Mouse (Mus musculus): ENCODE results near the gene Slc29a3. TPM values are rescaled to one million over a fixed set of nuclear protein-coding genes. Genes with fewer than 3 reads are reported as not detected.

Gene Slc29a3
- polyA plus RNA-seq, 1 experiment from 2014 or later = 6.9 TPM

- 87% methylated on average over 6 of the region's 6 CpGs for WGBS
Measured at GRCm38 (mm10) chr10:60697775-60698174, 54.8 kb downstream of the Slc29a3 start.

DNA sequence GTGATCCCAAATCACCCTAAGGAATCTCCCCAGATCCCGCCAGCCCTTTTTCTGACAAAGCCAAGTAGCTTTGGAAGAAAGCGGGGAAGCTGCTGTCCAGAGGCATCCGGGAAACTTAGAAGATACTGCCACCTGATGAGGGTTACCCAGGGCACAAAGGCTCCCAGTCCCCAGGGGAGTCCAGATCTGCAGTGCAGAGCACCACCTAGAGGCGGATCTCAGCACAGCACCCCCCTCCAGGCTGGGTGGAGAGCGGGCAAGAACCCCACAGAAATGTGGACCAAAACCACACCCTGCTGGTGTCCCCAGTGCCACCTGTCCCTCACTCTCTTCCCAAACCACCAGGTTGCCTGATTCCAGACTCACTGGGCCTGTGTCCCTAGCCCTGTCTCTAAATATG, 55.6 kb downstream of the Slc29a3 start:
- ATAC-seq (ENCODE audit: low FRiP score) (peak; percentile 50), DNase-seq (ENCODE audit: low spot score, missing footprints) (peak; percentile 96)
- 17% methylated on average over 5 of the region's 5 CpGs for WGBS
- Histone ChIP-seq H3K9me3 (ENCODE audit: control insufficient read depth, low read length) (no peaks in the 10 kb centered on the region), H3K4me3 (ENCODE audit: low read depth, low read length) (no peak overlapping the region), H3K36me3 (ENCODE audit: control insufficient read depth, insufficient read depth, low read length) (no peaks in the 10 kb centered on the region), H3K9ac (ENCODE audit: low read length) (no peak overlapping the region), H3K4me2 (no peak overlapping the region), H3K27ac (ENCODE audit: low read depth, low read length) (no peak overlapping the region), H3K27me3 (ENCODE audit: control insufficient read depth, insufficient read depth, low read length) (no peaks in the 10 kb centered on the region), H3K4me1 (ENCODE audit: control insufficient read depth, insufficient read depth, low read length) (no peaks in the 10 kb centered on the region)

More at GRCm38 (mm10) chr10:60697775-60698174, 54.8 kb downstream of the Slc29a3 start:
- no peak overlapping the region for H3K27ac ChIP-seq (ENCODE audit: low read depth, low read length)
- no peaks in the 10 kb centered on the region for H3K4me1 ChIP-seq (ENCODE audit: control insufficient read depth, insufficient read depth, low read length)
- ATAC-seq (ENCODE audit: low FRiP score) (no peak), DNase-seq (ENCODE audit: low spot score, missing footprints) (no peak)
- no peak overlapping the region for H3K9ac ChIP-seq (ENCODE audit: low read length)
- no peaks in the 10 kb centered on the region for H3K27me3 ChIP-seq (ENCODE audit: control insufficient read depth, insufficient read depth, low read length)
- H3K36me3 ChIP-seq (ENCODE audit: control insufficient read depth, insufficient read depth, low read length) = no peaks in the 10 kb centered on the region
- no peak overlapping the region for H3K4me2 ChIP-seq
- no peak overlapping the region for H3K4me3 ChIP-seq (ENCODE audit: low read depth, low read length)
- H3K9me3 ChIP-seq (ENCODE audit: control insufficient read depth, low read length) = no peaks in the 10 kb centered on the region

DNA sequence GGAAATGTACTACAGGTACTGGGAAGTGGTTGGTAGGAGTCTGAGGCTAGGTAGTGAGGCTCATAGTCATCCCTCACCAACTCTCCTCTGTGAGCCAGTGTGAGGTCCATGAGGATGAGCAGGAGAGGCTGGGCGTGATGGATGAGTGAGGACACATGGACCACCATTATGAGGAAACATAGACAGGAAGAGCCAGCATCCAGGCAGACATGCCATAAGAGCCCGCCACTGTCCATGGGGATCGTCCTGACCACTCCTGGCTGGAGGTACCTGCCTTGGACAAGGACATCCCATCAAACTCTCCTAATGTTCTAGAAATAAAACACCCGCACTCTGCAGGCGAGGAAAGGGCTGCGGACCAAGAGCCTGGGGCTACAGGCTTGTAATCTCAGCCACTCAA, 56.2 kb downstream of the Slc29a3 start, which contains the start of gene Cdh23:
Gene Cdh23, minus strand, starts transcription at position 101 of the 400 bp plus-strand sequence.
- Histone ChIP-seq H3K4me2 (no peak within 1 kb of the TSS), H3K4me3 (ENCODE audit: low read depth, low read length) (no peak within 1 kb of the TSS), H3K27me3 (ENCODE audit: control insufficient read depth, insufficient read depth, low read length) (no peaks in the 10 kb centered on the region), H3K36me3 (ENCODE audit: control insufficient read depth, insufficient read depth, low read length) (no peaks in the 10 kb centered on the region), H3K27ac (ENCODE audit: low read depth, low read length) (no peak within 1 kb of the TSS), H3K9me3 (ENCODE audit: control insufficient read depth, low read length) (no peaks in the 10 kb centered on the region), H3K9ac (ENCODE audit: low read length) (no peak within 1 kb of the TSS), H3K4me1 (ENCODE audit: control insufficient read depth, insufficient read depth, low read length) (no peaks in the 10 kb centered on the region)
- WGBS = 93% methylated on average over 6 of the region's 6 CpGs
- ATAC-seq (ENCODE audit: low FRiP score) (no peak), DNase-seq (ENCODE audit: low spot score, missing footprints) (no peak)

GRCm38 (mm10) chr10:60691671-60692390, 60.8 kb downstream of the Slc29a3 start:
- WGBS = 84% methylated on average over 20 of the region's 20 CpGs
- H3K36me3 ChIP-seq (ENCODE audit: control insufficient read depth, insufficient read depth, low read length) = no peaks in the 10 kb centered on the region
- peaks cover 4% of the 10 kb centered on the region for H3K4me1 ChIP-seq (ENCODE audit: control insufficient read depth, insufficient read depth, low read length)
- no peak overlapping the region for H3K4me2 ChIP-seq
- H3K4me3 ChIP-seq (ENCODE audit: low read depth, low read length) = no peak overlapping the region
- no peak overlapping the region for H3K9ac ChIP-seq (ENCODE audit: low read length)
- ATAC-seq (ENCODE audit: low FRiP score) = no peak
- H3K27ac ChIP-seq (ENCODE audit: low read depth, low read length) = no peak overlapping the region
- H3K9me3 ChIP-seq (ENCODE audit: control insufficient read depth, low read length) = no peaks in the 10 kb centered on the region
- DNase-seq (ENCODE audit: low spot score, missing footprints) = no peak
- H3K27me3 ChIP-seq (ENCODE audit: control insufficient read depth, insufficient read depth, low read length) = peaks cover 21% of the 10 kb centered on the region

- no peak overlapping the region for H3K4me2 ChIP-seq
- no peak overlapping the region for H3K9ac ChIP-seq (ENCODE audit: low read length)
- no peak overlapping the region for H3K27ac ChIP-seq (ENCODE audit: low read depth, low read length)
- no peak for ATAC-seq (ENCODE audit: low FRiP score)
- peaks cover 30% of the 10 kb centered on the region for H3K27me3 ChIP-seq (ENCODE audit: control insufficient read depth, insufficient read depth, low read length)
- H3K9me3 ChIP-seq (ENCODE audit: control insufficient read depth, low read length) = no peaks in the 10 kb centered on the region
- no peak for DNase-seq (ENCODE audit: low spot score, missing footprints)
- peaks cover 10% of the 10 kb centered on the region for H3K4me1 ChIP-seq (ENCODE audit: control insufficient read depth, insufficient read depth, low read length)
- WGBS = 60% methylated on average over 6 of the region's 6 CpGs
- no peaks in the 10 kb centered on the region for H3K36me3 ChIP-seq (ENCODE audit: control insufficient read depth, insufficient read depth, low read length)
- H3K4me3 ChIP-seq (ENCODE audit: low read depth, low read length) = no peak overlapping the region
Measured at GRCm38 (mm10) chr10:60690960-60691359, 61.6 kb downstream of the Slc29a3 start.

DNA sequence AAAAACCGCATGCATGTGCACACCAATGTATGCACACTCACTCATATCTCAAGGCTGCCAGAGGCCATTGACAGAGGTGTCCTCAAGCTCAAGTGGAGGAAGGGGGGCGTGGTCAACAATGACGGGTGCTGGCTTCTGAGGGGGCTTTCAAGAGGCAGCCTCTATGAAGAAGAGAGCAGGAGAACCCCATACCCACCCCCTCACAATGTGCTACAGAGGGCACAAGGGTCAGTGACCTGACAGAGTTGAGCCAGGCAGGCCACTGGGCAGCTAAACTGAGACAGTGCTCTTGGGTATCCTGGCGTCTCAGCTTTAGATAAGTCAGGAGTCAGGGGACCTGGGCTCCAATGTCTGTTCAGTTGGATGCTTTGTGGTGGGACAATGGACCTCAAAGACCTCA, 63.2 kb downstream of the Slc29a3 start:
- H3K27me3 ChIP-seq (ENCODE audit: control insufficient read depth, insufficient read depth, low read length) = peaks cover 46% of the 10 kb centered on the region
- H3K27ac ChIP-seq (ENCODE audit: low read depth, low read length) = no peak overlapping the region
- peaks cover 10% of the 10 kb centered on the region for H3K4me1 ChIP-seq (ENCODE audit: control insufficient read depth, insufficient read depth, low read length)
- ATAC-seq (ENCODE audit: low FRiP score) = no peak
- H3K9ac ChIP-seq (ENCODE audit: low read length) = no peak overlapping the region
- no peak overlapping the region for H3K4me3 ChIP-seq (ENCODE audit: low read depth, low read length)
- no peak overlapping the region for H3K4me2 ChIP-seq
- no peak for DNase-seq (ENCODE audit: low spot score, missing footprints)
- WGBS = 86% methylated on average over 4 of the region's 4 CpGs
- H3K36me3 ChIP-seq (ENCODE audit: control insufficient read depth, insufficient read depth, low read length) = no peaks in the 10 kb centered on the region
- H3K9me3 ChIP-seq (ENCODE audit: control insufficient read depth, low read length) = no peaks in the 10 kb centered on the region

GRCm38 (mm10) chr10:60687011-60687776, 65.4 kb downstream of the Slc29a3 start:
- Histone ChIP-seq H3K4me1 (ENCODE audit: control insufficient read depth, insufficient read depth, low read length) (peaks cover 10% of the 10 kb centered on the region), H3K27me3 (ENCODE audit: control insufficient read depth, insufficient read depth, low read length) (peaks cover 51% of the 10 kb centered on the region), H3K36me3 (ENCODE audit: control insufficient read depth, insufficient read depth, low read length) (no peaks in the 10 kb centered on the region), H3K4me3 (ENCODE audit: low read depth, low read length) (peak overlapping the region; percentile 50), H3K9me3 (ENCODE audit: control insufficient read depth, low read length) (no peaks in the 10 kb centered on the region), H3K9ac (ENCODE audit: low read length) (peak overlapping the region; percentile 54), H3K27ac (ENCODE audit: low read depth, low read length) (no peak overlapping the region), H3K4me2 (peak overlapping the region; percentile 97)
- WGBS = under 1% methylated on average over 76 of the region's 76 CpGs
- ATAC-seq (ENCODE audit: low FRiP score) (peak; percentile 65), DNase-seq (ENCODE audit: low spot score, missing footprints) (peak; percentile 95)

GRCm38 (mm10) chr10:60686641-60686975, 66.0 kb downstream of the Slc29a3 start:
- peak overlapping the region; percentile 97 for H3K4me2 ChIP-seq
- H3K4me3 ChIP-seq (ENCODE audit: low read depth, low read length) = peak overlapping the region; percentile 50
- H3K27ac ChIP-seq (ENCODE audit: low read depth, low read length) = no peak overlapping the region
- peaks cover 51% of the 10 kb centered on the region for H3K27me3 ChIP-seq (ENCODE audit: control insufficient read depth, insufficient read depth, low read length)
- H3K4me1 ChIP-seq (ENCODE audit: control insufficient read depth, insufficient read depth, low read length) = peaks cover 10% of the 10 kb centered on the region
- H3K9me3 ChIP-seq (ENCODE audit: control insufficient read depth, low read length) = no peaks in the 10 kb centered on the region
- no peak for DNase-seq (ENCODE audit: low spot score, missing footprints)
- peak; percentile 39; the same call in 1 of the 2 replicates for ATAC-seq (ENCODE audit: low FRiP score)
- no peaks in the 10 kb centered on the region for H3K36me3 ChIP-seq (ENCODE audit: control insufficient read depth, insufficient read depth, low read length)
- WGBS = under 1% methylated on average over 36 of the region's 37 CpGs
- H3K9ac ChIP-seq (ENCODE audit: low read length) = peak overlapping the region; percentile 54

Data from midbrain, embryonic 11.5 days (tissue).